Mouse (Mus musculus): ENCODE results near the gene Grasp.

Gene Grasp

DNA sequence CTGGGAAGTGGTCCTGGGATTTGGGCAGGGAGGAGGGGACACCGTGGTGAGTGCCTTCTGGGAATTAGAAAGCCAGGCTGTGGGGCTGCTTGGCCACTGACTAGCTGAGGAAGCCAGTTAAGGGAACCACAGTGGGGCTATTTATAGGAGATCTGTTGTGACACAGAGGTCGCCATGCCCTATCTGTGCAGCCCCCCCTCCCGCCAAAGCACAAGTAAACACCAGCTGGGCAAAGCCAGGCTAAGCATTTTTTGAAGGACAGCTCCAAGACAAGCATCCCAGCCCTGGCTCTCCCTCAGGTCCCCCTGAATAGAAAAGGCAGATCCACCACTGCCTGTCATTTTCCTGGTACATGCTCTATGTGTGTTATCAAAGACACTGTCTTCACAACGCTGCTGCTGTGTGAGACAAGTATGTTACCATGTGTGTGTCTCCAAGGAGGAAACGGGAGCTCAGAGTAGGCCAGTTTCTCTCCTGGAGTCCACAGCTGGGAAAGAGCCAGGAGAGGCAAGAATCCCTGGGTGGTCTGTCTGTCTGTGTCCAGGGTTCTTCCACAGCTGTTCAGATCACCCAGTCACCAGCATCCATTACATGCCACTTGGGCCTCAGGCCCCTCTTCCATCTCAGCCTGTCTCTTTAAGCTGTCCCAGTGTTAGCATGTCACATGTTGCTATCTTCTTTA is 24.2 kb downstream of the Grasp start:
- no peak for DNase-seq (ENCODE audit: low spot score)

DNA sequence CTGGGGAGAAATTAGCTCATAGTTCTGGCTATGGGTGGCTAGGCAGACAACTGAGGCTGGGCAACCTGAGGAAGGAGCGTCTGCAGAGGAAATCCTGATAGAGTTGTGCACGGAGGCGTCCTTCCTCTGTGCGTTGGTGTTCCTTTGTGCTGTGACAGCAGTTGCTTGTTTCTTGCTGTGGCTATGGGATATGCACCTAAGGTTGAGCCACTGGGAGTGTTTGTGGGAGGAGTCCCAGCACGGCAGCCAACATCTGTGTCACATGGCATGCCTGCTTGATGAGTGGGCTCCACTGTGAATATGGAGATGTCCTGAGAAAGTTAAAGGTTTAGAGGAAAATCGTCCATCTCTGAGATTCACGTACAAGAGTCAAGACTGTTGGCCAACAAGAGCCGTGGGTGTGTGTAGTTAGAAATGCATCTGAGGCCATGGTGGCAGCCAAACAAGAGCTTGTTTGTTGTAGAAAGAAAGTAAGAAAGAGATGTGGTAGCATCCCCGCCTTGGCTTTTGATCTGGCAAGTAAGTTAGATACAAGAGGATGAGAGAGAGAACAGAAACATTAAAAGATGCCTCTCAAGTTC is 26.3 kb downstream of the Grasp start:
- DNase-seq (ENCODE audit: low spot score) = no peak

DNA sequence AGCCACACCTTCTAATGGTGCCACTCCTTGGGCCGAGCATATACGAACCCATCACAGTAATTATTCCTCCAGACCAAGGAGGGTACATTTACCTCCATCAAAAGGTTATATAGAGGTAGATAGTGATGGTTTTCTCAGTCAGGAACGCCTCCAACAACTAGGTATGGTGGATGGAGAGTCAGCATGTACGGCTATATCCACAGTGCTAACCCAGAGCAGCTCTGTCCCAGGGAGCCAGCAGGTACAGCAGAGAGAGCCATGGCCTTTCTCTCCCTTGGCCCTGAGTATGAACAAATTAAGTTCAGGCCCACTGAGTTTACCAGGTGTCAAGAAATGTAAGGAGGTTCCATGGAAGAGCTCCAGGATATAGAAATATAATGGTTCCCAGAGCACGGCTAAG is 27.9 kb downstream of the Grasp start:
- DNase-seq (ENCODE audit: low spot score) = no peak

DNA sequence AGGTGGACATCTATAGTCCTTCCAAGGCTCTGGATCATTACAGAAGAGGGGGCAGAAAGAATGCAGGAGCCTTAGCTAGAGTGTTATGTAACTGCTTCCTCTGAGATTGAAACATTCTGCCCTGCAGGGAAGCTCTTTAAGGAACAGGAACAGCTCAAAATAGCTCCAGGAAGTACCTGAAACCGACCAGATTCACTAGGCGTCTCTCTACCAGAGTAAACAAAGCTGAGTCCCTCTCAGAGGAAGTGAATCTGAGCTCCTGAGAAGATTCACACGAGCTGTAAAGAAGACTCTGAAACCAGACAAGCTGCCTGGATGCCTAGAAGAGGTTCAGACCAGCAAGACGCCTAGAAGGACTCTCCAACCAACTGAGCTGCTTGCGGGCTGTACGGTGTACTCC is 28.6 kb downstream of the Grasp start:
- DNase-seq (ENCODE audit: low spot score) = no peak

DNA sequence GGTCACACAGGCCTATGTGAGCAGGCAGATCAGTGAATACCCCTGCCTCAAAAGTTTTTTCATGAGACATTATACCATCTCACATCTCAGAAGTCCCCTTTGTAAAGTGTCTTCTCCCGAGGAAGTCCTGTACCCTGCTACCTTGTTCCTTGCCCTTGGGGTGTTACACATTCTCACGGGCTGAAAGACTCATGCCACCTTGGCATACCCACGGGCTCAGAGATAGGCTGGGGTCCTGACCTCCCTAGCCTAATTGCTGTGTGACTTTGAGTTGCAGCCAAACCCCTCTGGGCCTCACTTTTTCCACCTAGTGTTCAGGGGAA is 29.5 kb downstream of the Grasp start:
- DNase-seq (ENCODE audit: low spot score) = no peak

DNA sequence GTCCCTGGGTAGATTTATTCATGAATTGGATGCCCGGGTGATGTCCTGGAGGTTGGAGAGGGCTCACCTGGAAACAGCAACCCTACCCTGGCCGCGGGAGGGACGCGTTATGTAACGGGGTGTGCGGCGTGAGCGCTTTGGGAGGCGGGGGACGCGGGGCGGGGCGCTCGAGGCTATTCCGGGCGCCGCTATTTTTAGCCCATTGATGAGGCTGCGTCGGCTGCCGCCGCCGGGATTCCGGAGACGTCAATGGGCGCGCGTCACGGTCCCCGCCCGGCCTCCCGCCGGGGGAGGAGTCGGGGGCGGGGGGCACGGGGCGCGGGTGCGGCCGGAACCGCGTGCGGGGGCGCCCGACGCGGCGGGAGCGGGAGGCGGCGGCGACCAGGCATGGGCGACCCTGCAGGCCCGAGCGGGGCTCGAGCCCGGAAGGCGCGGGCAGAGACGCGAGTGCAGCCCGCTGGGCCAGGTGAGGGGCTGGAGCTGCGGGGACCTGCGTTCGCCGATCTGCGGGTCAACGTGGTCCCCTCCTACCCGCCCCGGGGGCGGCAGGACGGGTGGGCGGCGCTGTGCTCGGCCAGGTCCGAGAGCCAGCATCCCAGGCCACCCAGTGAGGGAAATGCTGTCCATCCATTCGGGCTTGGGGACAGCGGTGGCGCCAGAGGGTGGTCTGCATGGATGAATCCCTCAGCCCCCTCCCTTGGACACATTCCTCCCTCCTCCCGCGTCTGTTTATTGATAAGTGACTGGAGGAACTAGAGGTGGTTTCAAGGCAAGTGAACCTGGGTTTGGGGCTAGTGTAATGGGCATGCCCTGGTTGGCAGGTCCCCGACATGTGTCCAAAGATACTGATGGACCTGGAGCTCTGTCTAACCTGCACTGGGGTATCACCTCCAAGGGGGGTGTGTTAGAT is 30.2 kb downstream of the Grasp start, which contains the start of gene Nr4a1:
Nr4a1 (plus strand) TSS at position 384 of the 910 bp plus-strand sequence.
- DNase-seq (ENCODE audit: low spot score) = peak; percentile 56

DNA sequence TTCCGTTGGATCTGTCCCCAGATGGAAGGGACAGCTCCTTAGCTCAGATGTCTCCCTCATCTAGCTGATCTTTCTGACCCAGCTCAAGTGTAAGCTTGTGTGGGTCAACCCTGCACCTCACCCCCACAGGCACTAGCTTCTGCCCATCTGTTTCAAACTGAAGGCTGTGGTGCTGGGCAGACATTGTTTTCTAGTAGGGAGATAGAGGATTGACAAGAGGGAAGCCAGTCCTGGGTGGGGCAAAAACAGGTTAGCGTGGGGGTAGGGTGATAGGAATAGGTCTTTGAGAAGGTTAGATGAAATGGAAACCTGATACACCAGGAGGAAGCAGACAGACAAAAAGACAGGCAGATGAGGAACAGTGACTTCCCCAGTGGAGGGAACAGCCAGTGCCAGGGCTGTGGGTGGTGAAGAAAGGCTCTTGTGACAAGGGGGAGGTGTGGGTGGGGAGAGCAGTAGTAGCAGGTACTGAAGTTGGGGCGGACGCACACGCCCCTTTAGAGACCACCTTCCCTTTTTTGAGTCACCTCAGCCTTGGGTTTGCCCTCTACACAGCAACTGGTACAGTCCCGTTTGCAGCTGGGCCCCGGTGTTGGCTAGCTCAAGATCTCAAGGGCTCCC is 32.0 kb downstream of the Grasp start:
- DNase-seq (ENCODE audit: low spot score) = no peak

DNA sequence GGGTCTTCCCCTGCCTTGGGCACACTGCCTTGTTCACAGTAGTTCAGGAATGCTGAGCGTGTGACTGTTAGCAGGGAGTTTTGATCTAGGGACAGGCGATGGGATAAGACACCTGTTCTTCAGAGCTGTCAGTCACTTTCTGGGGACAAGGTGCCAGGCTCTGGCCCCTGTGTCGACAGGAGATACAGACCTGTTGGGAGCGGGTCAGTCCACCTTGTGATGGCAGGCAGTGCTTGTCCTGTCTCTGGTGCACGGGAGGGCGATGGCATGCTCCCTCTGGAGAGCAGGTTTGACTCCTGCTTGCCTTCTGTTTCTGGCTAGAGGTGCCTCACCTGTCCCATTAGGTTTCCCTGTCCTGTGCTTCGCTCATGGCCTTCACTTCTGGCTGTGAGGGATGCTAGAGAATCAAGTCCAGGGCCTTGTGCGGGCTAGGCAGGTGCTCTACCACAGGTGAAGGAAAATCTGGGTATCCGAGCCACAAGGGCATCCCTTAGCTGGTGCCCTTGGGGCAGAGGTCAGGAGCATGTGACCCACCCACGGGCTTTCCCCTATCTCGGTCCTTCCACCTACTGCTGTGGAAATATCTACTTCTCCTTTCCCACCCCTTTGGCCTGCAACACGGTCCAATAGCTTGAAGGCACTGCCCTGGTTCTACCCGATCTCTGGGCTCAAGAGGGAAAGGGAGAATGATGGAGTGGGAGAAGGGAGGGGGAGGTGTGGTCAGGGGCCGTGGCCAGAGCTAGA is 32.6 kb downstream of the Grasp start:
- no peak for DNase-seq (ENCODE audit: low spot score)

DNA sequence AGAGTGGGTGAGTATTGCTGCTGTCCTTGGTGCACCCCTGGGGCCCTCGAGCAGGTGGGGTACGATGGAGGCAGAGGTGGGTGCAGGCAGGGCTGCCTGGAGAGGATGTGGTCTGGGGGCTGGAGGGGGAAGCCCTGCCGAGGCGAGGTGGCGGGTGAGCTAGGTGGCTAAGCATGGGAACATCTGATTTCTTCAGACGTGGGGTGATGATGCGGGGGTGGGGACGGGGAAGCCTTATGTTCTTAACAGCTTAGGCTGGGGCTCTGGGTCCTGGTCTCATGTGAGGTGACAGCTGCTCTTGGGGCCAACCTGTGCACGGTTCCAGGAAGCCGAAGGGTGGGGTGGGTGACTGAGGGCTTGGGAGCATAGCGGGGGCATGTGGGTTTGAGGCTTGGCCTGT is 34.4 kb downstream of the Grasp start:
- no peak for DNase-seq (ENCODE audit: low spot score)

DNA sequence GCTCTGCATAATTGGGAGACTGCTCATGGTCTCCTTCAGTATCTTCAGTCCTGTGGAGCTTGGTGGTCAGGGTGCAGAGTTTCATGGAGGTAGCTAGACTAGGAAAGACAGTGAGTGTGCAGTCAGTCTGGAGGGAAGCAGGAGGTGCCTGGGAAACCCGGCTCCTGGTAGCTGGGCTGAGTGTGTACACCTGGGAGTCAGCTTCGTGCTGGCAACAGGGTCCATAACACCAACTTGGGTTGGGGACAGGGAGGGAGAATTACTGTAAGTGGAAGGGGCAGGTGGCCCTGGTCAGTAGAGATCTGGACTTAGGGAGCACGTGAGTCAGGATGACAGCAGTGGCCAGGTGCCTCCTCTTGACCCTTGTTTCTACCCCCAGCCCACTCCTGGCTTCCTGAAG is 35.9 kb downstream of the Grasp start:
- DNase-seq (ENCODE audit: low spot score) = no peak

DNA sequence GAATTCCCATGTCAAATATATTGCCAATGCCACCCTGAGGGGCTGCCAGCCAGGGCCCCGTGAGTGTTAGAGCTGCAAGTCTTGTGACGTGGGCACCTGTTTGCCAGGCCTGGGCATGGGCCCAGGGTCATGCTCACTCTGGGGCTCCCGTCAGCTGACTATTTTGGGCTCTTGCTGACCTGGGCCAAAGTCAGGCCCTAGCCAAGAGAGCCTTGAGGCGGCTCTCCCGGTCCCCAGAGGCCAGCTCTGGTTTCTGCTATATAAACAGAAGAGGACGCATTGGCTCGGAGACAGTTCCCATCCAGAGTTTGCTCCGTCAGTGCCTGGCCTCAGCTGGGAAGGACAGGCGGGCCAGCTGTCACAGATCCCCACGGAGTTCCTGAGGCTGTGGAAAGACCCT is 36.4 kb downstream of the Grasp start:
- DNase-seq (ENCODE audit: low spot score) = no peak

DNA sequence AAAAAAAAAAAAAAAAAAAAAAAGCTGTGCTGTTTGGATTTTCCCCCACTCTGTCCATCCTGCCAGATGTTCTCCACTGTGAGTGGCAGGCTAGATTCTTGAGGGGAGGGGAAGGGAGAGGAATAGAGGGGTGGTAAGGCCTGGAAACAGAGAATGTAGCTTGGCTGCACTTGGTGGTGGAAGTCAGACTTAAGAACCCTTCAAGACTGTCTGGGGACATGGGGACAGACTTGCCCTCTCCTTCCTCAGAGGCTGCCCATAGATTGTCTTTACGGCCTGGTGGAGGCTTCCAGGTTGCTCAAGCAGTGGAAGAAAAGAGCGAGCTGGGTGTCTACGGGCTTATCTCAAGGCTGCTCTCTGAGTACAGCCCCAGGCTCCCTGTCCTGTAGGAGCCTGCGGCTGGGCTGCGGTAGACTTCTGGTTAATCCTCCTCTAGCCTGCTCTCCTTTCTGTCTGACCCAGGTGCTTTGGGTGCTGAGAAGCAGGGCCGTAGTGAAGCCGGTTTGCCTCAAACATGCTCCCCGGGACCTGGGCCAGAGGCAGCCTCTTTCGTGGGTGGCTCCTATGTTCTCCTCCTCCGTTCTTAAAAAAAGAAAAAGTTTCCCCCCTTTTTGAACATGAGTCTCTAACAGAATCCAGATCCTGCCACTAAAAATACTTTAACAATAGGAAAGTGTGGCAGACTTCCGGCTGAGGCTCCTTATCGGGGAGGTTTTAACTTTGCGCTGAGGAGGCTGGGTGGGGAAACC is 37.1 kb downstream of the Grasp start:
- no peak for DNase-seq (ENCODE audit: low spot score)

DNA sequence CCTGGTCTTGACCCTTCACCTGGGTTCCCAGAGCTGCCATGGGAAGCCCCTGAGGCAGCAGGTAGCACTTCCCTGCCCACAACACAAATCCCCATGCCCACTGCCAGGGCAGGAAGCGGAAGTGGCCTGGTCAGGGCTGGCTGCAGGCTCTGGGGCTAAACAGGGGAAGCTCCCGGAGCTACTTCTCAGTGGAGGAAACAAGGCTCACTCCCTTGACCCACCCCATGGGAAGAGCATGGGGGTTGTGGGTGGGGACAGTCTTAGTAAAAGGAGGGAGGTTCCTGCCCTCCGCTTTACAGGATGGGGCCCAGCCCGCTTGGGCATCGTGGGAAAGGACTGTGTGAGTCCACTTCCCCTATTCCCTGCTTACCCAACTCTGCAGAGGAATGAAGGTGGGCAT is 38.5 kb downstream of the Grasp start:
- no peak for DNase-seq (ENCODE audit: low spot score)

DNA sequence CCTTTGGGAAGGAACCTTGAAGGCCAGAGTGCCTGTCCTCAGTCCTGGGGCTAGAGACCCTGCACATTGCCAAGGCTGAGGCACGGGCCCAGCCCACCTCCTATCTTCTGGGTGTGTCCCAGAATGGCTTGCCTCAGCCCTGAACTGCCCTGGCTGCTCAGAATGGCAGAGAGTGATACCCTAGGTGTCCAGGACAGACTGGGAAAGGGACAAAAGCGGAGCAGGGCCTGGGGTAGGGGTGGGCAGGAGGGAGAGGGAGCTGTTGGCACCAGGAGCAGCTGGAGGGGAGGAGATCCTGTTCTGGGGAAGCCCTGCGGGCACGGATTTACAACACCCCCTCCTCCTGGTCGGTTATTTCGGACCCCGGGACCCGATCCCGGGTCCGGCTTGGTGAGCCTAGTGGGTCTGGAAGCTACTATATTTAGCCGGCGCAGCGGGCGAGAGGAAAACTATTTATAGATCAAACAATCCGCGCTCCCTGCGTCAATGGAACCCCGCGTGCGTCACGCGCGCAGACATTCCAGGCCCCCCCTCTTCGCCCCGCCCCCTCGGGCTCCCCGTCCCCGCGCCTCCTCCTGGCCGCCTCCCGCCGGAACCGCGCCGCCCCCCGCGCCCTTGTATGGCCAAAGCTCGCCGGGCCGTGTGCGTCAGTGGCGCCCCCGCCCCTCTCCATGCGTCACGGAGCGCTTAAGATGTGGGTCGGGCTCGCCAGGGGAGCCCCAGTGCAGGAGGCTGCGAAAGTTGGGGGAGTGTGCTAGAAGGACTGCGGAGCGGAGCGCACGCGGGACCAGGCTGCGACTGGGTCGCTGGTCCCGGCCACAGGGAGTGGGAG is 42.4 kb downstream of the Grasp start:
- peak; percentile 85 for DNase-seq (ENCODE audit: low spot score)

DNA sequence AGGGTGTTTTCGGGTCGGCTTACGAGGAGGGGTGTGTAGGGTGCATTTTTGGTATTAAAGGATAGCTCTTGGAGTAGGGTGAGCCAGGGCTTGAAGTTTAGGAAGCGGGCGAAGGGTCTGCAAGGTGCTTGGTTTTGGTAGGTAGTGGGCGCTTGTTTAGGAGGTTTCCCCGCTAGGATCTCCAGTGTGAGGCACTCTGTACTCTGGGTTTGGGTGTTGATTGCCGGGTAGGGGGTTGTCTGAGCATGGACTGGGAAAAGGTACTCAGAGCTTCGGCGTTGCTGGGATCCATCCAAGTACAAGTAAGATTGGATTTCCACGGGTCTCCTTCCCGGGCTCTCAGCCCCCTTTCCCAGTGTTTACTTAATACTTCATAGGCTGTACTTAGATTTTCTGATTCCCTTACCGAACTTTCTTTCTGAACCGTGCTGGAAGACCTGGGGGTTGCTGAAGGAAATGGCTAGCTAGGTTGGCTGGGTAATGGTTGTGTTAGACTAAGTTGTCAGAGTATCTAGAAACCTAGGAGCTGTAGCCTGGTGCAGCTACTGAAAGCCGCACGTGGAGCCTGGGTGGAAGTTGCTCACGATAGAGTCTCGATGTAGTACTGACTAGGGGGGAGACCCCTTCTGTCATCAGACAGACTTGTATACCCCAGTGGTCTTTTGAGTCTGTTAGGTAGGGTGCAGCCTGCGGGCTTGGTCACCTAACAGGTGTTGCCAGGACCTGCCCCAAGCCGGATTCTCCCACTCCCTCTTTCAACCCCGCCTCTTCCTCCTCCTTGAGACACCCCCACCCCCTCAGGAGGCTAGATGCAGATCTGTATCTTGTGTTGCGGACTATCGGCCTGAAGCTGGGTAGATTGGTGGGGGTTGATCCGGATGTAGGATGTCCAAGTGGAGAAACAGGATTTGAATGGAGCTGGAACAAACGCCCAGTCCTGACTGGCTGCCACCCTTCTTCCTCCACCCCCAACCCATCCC is 43.4 kb downstream of the Grasp start:
- no peak for DNase-seq (ENCODE audit: low spot score)

DNA sequence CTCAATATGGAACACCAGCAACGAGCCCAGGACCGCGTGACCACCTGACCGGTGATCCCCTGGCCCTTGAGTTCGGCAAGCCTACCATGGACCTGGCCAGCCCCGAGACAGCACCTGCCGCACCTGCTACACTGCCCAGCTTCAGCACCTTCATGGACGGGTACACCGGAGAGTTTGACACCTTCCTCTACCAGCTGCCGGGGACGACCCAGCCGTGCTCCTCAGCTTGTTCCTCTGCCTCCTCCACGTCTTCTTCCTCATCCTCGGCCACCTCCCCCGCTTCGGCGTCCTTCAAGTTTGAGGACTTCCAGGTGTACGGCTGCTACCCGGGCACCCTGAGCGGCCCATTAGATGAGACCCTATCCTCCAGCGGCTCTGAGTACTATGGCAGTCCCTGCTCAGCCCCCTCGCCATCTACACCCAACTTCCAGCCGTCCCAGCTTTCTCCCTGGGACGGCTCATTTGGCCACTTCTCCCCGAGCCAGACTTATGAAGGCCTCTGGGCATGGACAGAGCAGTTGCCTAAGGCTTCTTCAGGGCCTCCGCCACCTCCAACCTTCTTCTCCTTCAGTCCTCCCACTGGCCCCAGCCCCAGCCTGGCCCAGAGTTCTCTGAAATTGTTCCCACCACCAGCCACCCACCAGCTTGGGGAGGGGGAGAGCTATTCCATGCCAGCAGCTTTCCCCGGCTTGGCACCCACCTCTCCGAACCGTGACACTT is 46.3 kb downstream of the Grasp start:
- no peak for DNase-seq (ENCODE audit: low spot score)

DNA sequence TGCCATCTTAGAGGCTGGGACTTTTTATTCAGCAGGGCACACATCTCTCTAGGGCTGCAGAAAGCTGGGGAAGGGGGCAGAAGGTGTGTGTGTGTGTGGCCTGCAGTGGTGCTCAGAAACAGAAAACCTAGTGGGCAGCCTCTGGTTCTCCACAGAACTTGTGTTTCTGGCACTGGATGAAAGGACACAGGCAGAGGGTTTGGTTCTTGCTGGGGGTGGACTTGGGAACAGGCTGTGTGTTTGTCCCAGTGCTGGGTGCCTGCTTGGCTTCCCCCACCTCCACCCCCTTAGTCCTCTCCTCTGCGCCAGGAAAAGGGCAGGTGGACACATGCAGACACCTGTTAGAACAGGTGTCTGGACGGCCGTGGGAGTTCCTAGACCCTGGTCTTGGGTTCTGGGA is 47.1 kb downstream of the Grasp start:
- no peak for DNase-seq (ENCODE audit: low spot score)

DNA sequence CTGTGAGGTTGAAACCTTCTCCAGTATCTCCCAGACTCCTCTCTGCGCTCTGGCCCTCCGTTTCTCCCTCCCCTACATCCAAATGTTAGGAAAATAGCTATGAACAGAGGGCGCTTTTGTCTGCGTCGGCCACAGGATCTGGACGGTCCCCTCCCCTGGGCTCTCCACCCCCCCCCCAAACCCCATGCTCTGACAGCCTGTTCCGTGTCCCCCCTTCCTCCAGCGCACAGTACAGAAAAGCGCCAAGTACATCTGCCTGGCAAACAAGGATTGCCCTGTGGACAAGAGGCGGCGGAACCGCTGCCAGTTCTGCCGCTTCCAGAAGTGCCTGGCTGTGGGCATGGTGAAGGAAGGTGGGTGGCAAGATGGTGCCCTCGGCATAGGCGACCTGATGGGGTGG is 47.5 kb downstream of the Grasp start:
- no peak for DNase-seq (ENCODE audit: low spot score)

DNA sequence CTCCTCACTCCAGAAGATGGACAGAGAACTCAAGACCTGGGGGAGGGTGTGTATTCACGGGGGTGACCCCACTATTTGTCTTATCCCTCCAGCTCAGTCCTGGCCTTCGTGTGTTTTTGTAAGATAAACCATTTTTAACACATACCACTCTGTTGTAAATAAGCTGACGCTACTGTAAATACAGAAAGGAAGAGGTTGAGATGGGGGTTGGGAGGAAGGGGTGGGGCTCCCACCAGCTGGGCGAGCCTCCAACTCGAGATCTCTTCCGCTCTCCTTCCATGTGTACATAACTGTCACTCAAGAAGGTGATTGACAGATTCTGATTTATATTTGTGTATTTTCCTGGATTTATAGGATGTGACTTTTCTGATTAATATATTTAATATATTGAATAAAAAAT is 50.4 kb downstream of the Grasp start:
- DNase-seq (ENCODE audit: low spot score) = no peak
